Mouse (Mus musculus): ENCODE data around the gene Uvrag.

DNA sequence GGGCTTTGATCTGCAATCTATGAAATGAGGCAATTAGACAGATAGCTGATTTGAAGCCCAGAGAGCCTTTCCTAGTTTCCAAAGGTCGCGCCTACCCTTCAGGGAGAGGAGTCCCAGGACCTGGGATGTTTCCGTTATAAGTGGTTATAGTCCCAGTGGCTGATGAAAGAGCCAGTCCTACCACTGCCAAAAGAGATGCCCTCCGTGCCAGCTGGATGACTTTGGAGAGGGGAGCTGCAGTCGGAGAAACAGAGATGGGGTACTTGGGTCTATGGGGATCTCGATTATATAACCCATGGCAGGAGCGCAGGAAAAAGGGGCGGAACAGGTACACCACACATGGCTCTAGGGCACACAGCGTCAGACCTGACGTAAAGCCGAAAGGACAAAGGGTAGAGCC is 21.0 kb upstream of the Uvrag start:
- TF ChIP-seq TCF12 (IDR thresholded peaks at IDR 0.05; ENCODE audit: low read depth, low read length) (no peak), BHLHE40 (IDR thresholded peaks at IDR 0.05; ENCODE audit: borderline replicate concordance, low read depth, low read length) (no peak), EP300 (IDR thresholded peaks at IDR 0.05; ENCODE audit: low read depth in 1 of 2, low read length in 2 of 2) (no peak)
